Mouse (Mus musculus) lung, embryonic 14.5 days (tissue): ENCODE data around the gene Tmem262. TPM values are rescaled to one million over a fixed set of nuclear protein-coding genes. Genes with fewer than 3 reads are reported as not detected.
A peak's percentile ranks its signal among the peaks of the same experiment; 100 is the strongest.

ENCODE experiments used
- ATAC-seq: fragments of 200-750 bp; cut with Nextera tagmentation; 2 replicates; pipeline ENCODE4 v1.8.0; 2017; ENCODE audit warnings: mild to moderate bottlenecking, moderate TSS enrichment, moderate library complexity; ENCODE audit not compliant: insufficient read depth
- DNase-seq: peaks from one replicate; pipeline ENCODE4 v3.0.0-alpha.2; 2015
- H3K27ac ChIP-seq: fragments of 300-500 bp; sonication (generic); 2 replicates; pipeline ENCODE4 v1.5.1; 2014; ENCODE audit warnings: low read depth, mild to moderate bottlenecking, moderate library complexity
- H3K27me3 ChIP-seq: fragments of 300-500 bp; sonication (generic); 2 replicates; pipeline ENCODE4 v1.6.1; 2014; ENCODE audit warnings: low read length, control low read depth; ENCODE audit not compliant: insufficient read depth
- H3K36me3 ChIP-seq: fragments of 300-500 bp; sonication (generic); 2 replicates; pipeline ENCODE4 v1.6.1; 2014; ENCODE audit warnings: control low read depth; ENCODE audit not compliant: insufficient read depth
- H3K4me1 ChIP-seq: fragments of 300-500 bp; sonication (generic); 2 replicates; pipeline ENCODE4 v1.6.1; 2014; ENCODE audit warnings: antibody characterized with exemption, control low read depth; ENCODE audit not compliant: insufficient read depth
- H3K4me2 ChIP-seq: fragments of 300-500 bp; sonication (generic); 2 replicates; pipeline ENCODE4 v1.6.1; 2014; ENCODE audit warnings: mild to moderate bottlenecking
- H3K4me3 ChIP-seq: fragments of 300-500 bp; sonication (generic); 2 replicates; pipeline ENCODE4 v1.5.1; 2014; ENCODE audit warnings: low read depth, low read length
- H3K9ac ChIP-seq: fragments of 300-500 bp; sonication (generic); 2 replicates; pipeline ENCODE4 v1.6.1; 2014
- H3K9me3 ChIP-seq: fragments of 300-500 bp; sonication (generic); 2 replicates; pipeline ENCODE4 v1.6.1; 2016; ENCODE audit warnings: low read depth, low read length, control low read depth
- CTCF ChIP-seq: IDR thresholded peaks from 2 replicates; pipeline ENCODE4 v1.5.1; 2016; ENCODE audit warnings: antibody characterized with exemption, low read depth
- WGBS: fragments of 180-500 bp; shearing (Covaris S2); extraction: QIAGEN DNeasy Blood & Tissue Kit; methylation state at CpG from one replicate; pipeline ENCODE4 v1.1.7; 2014; 5-methylcytosine and 5-hydroxymethylcytosine counted together
- microRNA-seq: library from miRNA; unstranded; fragments of <30 nt; microRNA quantifications from one replicate; pipeline ENCODE4, GENCODE M21; 2016; ENCODE audit warnings: borderline number of aligned reads
- polyA plus RNA-seq: library from polyadenylated mRNA; unstranded; fragments of >200 nt; fragmentation: Nextera tagmentation; extraction: Ambion mirVana; gene quantifications from 2 replicates; pipeline ENCODE4 v1.2.1, GENCODE M21; 2014

The Tmem262 gene
- polyA plus RNA-seq, 1 experiment from 2014 or later = not detected

DNA sequence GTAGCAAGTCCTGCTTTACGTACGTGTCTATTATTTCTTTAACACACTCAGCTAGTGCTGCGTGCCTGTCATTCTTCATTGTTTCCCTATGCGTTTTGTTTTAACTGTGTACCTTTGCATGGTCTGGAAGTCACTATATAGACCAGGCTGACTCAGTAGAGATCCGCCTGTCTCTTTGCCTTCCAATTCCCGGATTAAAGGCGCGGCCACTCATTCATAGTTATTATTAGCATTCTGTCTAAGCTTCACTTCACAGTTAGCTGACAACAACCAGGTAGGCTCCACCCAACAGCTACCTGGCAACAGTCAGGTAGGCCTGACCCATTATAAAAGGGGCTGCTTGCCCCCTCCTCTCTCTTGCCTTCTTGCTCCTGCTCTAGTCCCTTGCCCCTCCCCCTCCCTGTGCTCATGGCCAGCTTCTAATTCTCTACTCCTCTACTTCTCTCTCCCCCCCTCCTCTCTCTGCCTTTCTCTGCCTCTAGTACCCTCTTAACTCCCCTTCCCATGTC lies 38.9 kb downstream of the Tmem262 start:
- Histone ChIP-seq H3K9me3 (no peaks in the 10 kb centered on the region), H3K4me1 (peaks cover 13% of the 10 kb centered on the region), H3K9ac (peak overlapping the region; percentile 47), H3K27me3 (no peaks in the 10 kb centered on the region), H3K4me2 (peak overlapping the region; percentile 85), H3K36me3 (peaks cover 38% of the 10 kb centered on the region), H3K4me3 (peak overlapping the region; percentile 81), H3K27ac (peak overlapping the region; percentile 99)
- TF ChIP-seq CTCF = no peak
- no peak for DNase-seq
- WGBS = 2% methylated on average over 8 of the region's 8 CpGs
- ATAC-seq = peak; percentile 33

DNA sequence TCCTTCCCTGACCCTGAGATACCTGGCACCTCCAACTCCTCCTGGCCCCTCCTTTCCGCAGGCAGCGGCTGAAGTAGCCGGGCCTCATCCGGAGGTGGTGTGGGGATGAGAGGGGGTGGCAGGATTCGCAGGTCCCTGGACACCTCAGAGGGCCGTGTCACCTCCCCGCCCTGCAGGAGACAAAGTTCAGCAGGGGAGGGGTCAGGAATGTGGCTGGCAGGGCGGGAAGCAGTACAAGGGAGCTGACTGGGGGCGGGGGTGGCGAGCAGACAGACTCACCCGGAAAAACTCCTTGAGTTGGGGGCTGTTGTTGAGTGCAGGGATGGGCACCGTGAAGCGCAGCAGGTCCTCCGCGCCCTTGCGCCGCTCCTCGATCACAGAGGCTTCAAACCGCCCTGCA lies 41.9 kb downstream of the Tmem262 start:
- H3K9me3 ChIP-seq = no peaks in the 10 kb centered on the region
- H3K4me2 ChIP-seq = no peak overlapping the region
- no peak overlapping the region for H3K9ac ChIP-seq
- H3K4me3 ChIP-seq = no peak overlapping the region
- H3K36me3 ChIP-seq = peaks cover 10% of the 10 kb centered on the region; the same call in 1 of the 2 replicates
- WGBS = 21% methylated on average over 19 of the region's 19 CpGs
- ATAC-seq = no peak
- TF ChIP-seq CTCF = no peak
- H3K27me3 ChIP-seq = no peaks in the 10 kb centered on the region
- H3K4me1 ChIP-seq = peaks cover 10% of the 10 kb centered on the region
- H3K27ac ChIP-seq = no peak overlapping the region
- no peak for DNase-seq

DNA sequence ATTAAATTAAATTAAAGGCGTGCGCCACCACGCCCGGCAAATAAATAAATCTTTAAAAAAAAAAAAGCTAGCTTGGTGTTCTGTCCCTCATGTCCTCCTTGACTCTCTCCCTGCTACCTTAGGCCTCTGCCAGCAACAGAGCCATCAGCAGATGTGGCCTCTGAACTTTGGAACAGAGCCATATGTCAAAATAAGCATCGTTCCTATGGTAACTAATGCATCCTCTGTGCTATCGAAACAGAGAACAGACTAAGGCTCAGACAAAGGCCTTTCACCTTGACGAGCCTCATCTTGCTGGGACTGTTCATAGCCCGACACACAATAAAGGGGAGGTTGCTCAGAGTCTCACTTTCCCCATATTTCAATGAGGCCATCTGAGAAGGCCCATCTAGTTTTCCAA lies 43.5 kb downstream of the Tmem262 start:
- Histone ChIP-seq H3K27me3 (no peaks in the 10 kb centered on the region), H3K9ac (no peak overlapping the region), H3K4me3 (no peak overlapping the region), H3K27ac (no peak overlapping the region), H3K4me1 (0 out of 2 replicates have a peak, but pooled peaks cover 4% of the 10 kb centered on the region), H3K4me2 (no peak overlapping the region), H3K9me3 (no peaks in the 10 kb centered on the region), H3K36me3 (peaks cover 8% of the 10 kb centered on the region; the same call in 1 of the 2 replicates)
- DNase-seq = peak; percentile 48
- 66% methylated on average over 8 of the region's 8 CpGs for WGBS
- ATAC-seq = no peak
- no peak for TF ChIP-seq CTCF

DNA sequence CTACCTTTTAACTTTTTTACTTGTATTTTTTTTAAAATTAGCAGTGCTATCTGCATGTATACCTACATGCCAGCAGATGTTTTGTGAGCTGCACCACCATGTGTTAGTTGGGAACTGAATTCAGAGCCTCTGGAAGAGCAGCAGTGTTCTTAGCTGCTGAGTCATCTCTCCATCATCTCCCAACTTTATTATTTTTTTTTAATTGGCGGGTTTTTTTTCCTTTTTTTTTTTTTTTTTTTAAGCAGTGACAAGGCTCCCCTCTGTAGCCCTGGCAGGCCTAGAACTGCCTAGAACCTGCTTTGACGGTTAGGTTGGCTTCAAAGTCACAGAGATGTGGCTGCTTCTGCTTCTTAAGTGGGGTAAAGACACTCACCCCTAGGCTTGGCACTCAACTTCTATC lies 45.1 kb downstream of the Tmem262 start:
- Histone ChIP-seq H3K27ac (no peak overlapping the region), H3K4me1 (peaks cover 3% of the 10 kb centered on the region; the same call in 1 of the 2 replicates), H3K4me3 (no peak overlapping the region), H3K9me3 (no peaks in the 10 kb centered on the region), H3K4me2 (no peak overlapping the region), H3K9ac (no peak overlapping the region), H3K27me3 (no peaks in the 10 kb centered on the region), H3K36me3 (peaks cover 8% of the 10 kb centered on the region; the same call in 1 of the 2 replicates)
- DNase-seq = no peak
- TF ChIP-seq CTCF = no peak
- ATAC-seq = no peak
- WGBS = 81% methylated on average over 2 of the region's 2 CpGs

DNA sequence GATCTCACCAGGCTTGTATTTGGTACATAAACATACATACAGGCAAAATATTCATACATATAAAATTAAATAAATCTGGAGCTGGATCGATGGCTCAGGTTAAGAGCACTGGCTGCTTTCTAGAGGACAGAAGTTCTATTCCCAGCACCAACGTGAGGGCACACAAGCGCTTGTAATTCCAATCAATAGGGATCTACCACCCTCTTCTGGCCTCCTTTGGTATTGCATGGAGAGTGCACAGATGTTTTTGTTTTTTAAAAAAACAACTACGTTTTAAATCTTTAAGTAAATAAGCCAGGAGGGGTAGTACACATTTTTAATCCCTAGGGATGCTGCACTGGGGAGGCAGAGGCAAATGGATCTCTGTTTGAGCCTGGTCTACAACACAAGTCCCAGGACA lies 46.5 kb downstream of the Tmem262 start:
- Histone ChIP-seq H3K36me3 (peaks cover 5% of the 10 kb centered on the region; the same call in 1 of the 2 replicates), H3K9ac (no peak overlapping the region), H3K4me3 (no peak overlapping the region), H3K4me1 (peaks cover 3% of the 10 kb centered on the region; the same call in 1 of the 2 replicates), H3K27me3 (no peaks in the 10 kb centered on the region), H3K9me3 (no peaks in the 10 kb centered on the region), H3K27ac (no peak overlapping the region), H3K4me2 (0 out of 2 replicates have a peak overlapping the region, but pooled peaks have one; percentile 25)
- TF ChIP-seq CTCF = peak; percentile 79
- no peak for ATAC-seq
- DNase-seq = peak; percentile 77
- 25% methylated on average over 4 of the region's 4 CpGs for WGBS

- no peak for TF ChIP-seq CTCF
- WGBS = 68% methylated on average over 10 of the region's 10 CpGs
- ATAC-seq = no peak
- Histone ChIP-seq H3K9ac (peak overlapping the region; percentile 49), H3K27ac (peak overlapping the region; percentile 78), H3K4me1 (peaks cover 3% of the 10 kb centered on the region; the same call in 1 of the 2 replicates), H3K4me3 (peak overlapping the region; percentile 46), H3K4me2 (peak overlapping the region; percentile 63), H3K9me3 (no peaks in the 10 kb centered on the region), H3K36me3 (peaks cover 5% of the 10 kb centered on the region; the same call in 1 of the 2 replicates), H3K27me3 (no peaks in the 10 kb centered on the region)
- no peak for DNase-seq
Observed at GRCm38 (mm10) chr19:6126789-6127580, 47.2 kb downstream of the Tmem262 start.

DNA sequence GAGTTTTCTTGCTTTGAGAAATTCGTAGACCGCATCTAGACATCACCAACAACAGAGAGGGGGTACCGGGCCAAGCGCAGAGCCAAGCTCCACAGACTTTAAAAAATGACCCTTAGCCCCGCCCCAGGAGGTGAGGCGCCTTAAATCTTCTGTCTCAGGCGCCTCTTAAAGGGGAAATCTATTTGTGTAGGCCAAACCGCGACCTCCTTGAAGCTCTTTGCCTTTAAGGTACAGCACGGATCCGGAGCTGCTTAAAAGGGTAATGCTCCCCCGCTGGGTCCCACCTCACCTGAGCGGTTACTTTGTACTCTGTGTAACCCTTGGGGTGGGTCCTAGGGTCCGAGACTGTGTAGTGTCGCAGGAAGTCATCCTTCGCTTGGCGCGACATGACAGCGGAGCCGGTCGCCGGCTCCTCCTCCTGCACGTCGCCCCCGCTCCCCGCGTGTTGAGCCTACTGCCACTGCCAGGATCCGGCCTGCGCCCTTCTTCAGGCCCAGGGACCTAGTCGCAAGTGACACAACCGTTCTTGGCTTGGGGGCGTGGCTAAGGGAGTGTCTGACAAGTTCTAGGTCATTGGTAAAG lies 48.0 kb downstream of the Tmem262 start, which contains the start of gene Snx15:
Gene Snx15 (minus strand): TSS at position 545 of the 582 bp plus-strand sequence.
- Histone ChIP-seq H3K4me2 (peak within 1 kb of the TSS; percentile 63), H3K27me3 (no peaks in the 10 kb centered on the region), H3K36me3 (peaks cover 5% of the 10 kb centered on the region; the same call in 1 of the 2 replicates), H3K27ac (peak within 1 kb of the TSS; percentile 78), H3K4me3 (peak within 1 kb of the TSS; percentile 46), H3K9ac (peak within 1 kb of the TSS; percentile 49), H3K4me1 (peaks cover 3% of the 10 kb centered on the region; the same call in 1 of the 2 replicates), H3K9me3 (no peaks in the 10 kb centered on the region)
- TF ChIP-seq CTCF = no peak
- 0% methylated on average over 32 of the region's 32 CpGs for whole genome bisulfite sequencing
- DNase-seq (peak; percentile 97), ATAC-seq (peak; percentile 95)

Small RNAs within 50 kb of the gene (microRNA-seq; reads per million reads assigned to microRNA genes)
- gene Mir6988 = 1.7 reads per million

Other genes starting within 250 kb of the Tmem262 start
- 37.9 and 42.2 TPM in 2 replicates for gene Frmd8, start 204.8 kb upstream of the Tmem262 start, polyA plus RNA-seq
- gene Slc25a45, start 202.2 kb upstream of the Tmem262 start, polyA plus RNA-seq = 2.4 TPM in 2 replicates
- 2.7 and 3.8 TPM in 2 replicates for gene Tigd3, start 185.9 kb upstream of the Tmem262 start, polyA plus RNA-seq
- gene Dpf2, start 167.0 kb upstream of the Tmem262 start, polyA plus RNA-seq = 147 and 162 TPM in 2 replicates
- 9.8 and 9.9 TPM in 2 replicates for gene Cdc42ep2, start 155.2 kb upstream of the Tmem262 start, polyA plus RNA-seq
- gene Pola2, start 115.8 kb upstream of the Tmem262 start, polyA plus RNA-seq = 88.7 and 89.3 TPM in 2 replicates
- gene Slc22a20, start 93.9 kb upstream of the Tmem262 start, polyA plus RNA-seq = not detected in 2 replicates
- 9.6 and 11.3 TPM in 2 replicates for gene Capn1, start 64.1 kb upstream of the Tmem262 start, polyA plus RNA-seq
- 30.0 and 34.3 TPM in 2 replicates for gene Syvn1, start 33.5 kb upstream of the Tmem262 start, polyA plus RNA-seq
- 78.8 and 80.2 TPM in 2 replicates for gene Mrpl49, start 22.2 kb upstream of the Tmem262 start, polyA plus RNA-seq
- 825 and 884 TPM in 2 replicates for gene Fau, start 22.2 kb upstream of the Tmem262 start, polyA plus RNA-seq
- 33.8 and 34.3 TPM in 2 replicates for gene Znhit2, start 18.8 kb upstream of the Tmem262 start, polyA plus RNA-seq
- 11.3 and 14.9 TPM in 2 replicates for gene Tm7sf2, start 11.7 kb upstream of the Tmem262 start, polyA plus RNA-seq
- 63.2 and 63.5 TPM in 2 replicates for gene Vps51, start 2.8 kb upstream of the Tmem262 start, polyA plus RNA-seq
- gene Gm28374, start 2.2 kb downstream of the Tmem262 start, polyA plus RNA-seq = 1.0 and 1.6 TPM in 2 replicates
- 68.8 and 72.3 TPM in 2 replicates for gene Zfpl1, start 4.9 kb downstream of the Tmem262 start, polyA plus RNA-seq
- 49.0 and 52.7 TPM in 2 replicates for gene Cdca5, start 5.0 kb downstream of the Tmem262 start, polyA plus RNA-seq
- 0.68 TPM in 1 of 2 replicates, not detected in the other for gene AC131692.1, start 14.4 kb downstream of the Tmem262 start, polyA plus RNA-seq
- gene Naaladl1, start 25.7 kb downstream of the Tmem262 start, polyA plus RNA-seq = 0.51 and 0.57 TPM in 2 replicates
- 55.2 and 56.5 TPM in 2 replicates for gene Sac3d1, start 38.6 kb downstream of the Tmem262 start, polyA plus RNA-seq
- gene Snx15, start 48.3 kb downstream of the Tmem262 start, polyA plus RNA-seq = 28.6 and 35.3 TPM in 2 replicates
- gene Batf2, start 61.0 kb downstream of the Tmem262 start, polyA plus RNA-seq = 0.18 and 0.28 TPM in 2 replicates
- gene Arl2, start 61.5 kb downstream of the Tmem262 start, polyA plus RNA-seq = 78.8 and 89.2 TPM in 2 replicates
- not detected in 2 replicates for gene Majin, start 104.4 kb downstream of the Tmem262 start, polyA plus RNA-seq
- 0.54 and 0.78 TPM in 2 replicates for gene Gpha2, start 146.3 kb downstream of the Tmem262 start, polyA plus RNA-seq
- gene Ppp2r5b, start 155.8 kb downstream of the Tmem262 start, polyA plus RNA-seq = 16.4 and 19.3 TPM in 2 replicates
- 11.9 and 13.0 TPM in 2 replicates for gene Atg2a, start 161.6 kb downstream of the Tmem262 start, polyA plus RNA-seq
- gene Ehd1, start 196.7 kb downstream of the Tmem262 start, polyA plus RNA-seq = 50.3 and 53.2 TPM in 2 replicates
- 0.82 and 1.2 TPM in 2 replicates for gene Cdc42bpg, start 226.4 kb downstream of the Tmem262 start, polyA plus RNA-seq